Mouse (Mus musculus) olfactory bulb, adult 2 months (tissue): ENCODE measurements around the gene Mest. TPM values are rescaled to one million over a fixed set of nuclear protein-coding genes. Genes with fewer than 3 reads are reported as not detected.

Source experiments
- H3K27ac ChIP-seq: fragments of 200-500 bp; 2 replicates; pipeline ENCODE4 v1.5.1; 2012; ENCODE audit warnings: low read depth, low read length; ENCODE audit not compliant: insufficient read depth
- H3K4me1 ChIP-seq: fragments of 200-500 bp; 2 replicates; pipeline ENCODE4 v1.6.1; 2012; ENCODE audit warnings: low read length; ENCODE audit not compliant: control insufficient read depth, insufficient read depth
- H3K4me3 ChIP-seq: fragments of 200-500 bp; 2 replicates; pipeline ENCODE4 v1.5.1; 2012; ENCODE audit warnings: mild to moderate bottlenecking, low read depth, low read length, moderate library complexity; ENCODE audit not compliant: insufficient read depth
- CTCF ChIP-seq: fragments of 200-500 bp; IDR thresholded peaks from 2 replicates; pipeline ENCODE4 v1.5.1; 2012; ENCODE audit warnings: low read depth, mild to moderate bottlenecking, low read length, moderate library complexity; ENCODE audit not compliant: insufficient read depth
- POLR2A ChIP-seq: fragments of 200-500 bp; IDR thresholded peaks from 2 replicates; pipeline ENCODE4 v1.6.1; 2012; ENCODE audit warnings: mild to moderate bottlenecking, low read depth, low read length, moderate library complexity; ENCODE audit not compliant: insufficient read depth
- WGBS: fragments of 180-500 bp; shearing (Covaris S2); methylation state at CpG from one replicate; pipeline ENCODE4 v1.1.7; 2018; 5-methylcytosine and 5-hydroxymethylcytosine counted together
- polyA plus RNA-seq: library from polyadenylated mRNA; stranded (reverse); fragments of >200 nt; gene quantifications from 2 replicates; pipeline ENCODE4 v1.2.4, GENCODE M21; 2012; ENCODE audit warnings: low replicate concordance; ENCODE audit not compliant: missing spikeins, insufficient read depth, insufficient read length

The Mest gene
- polyA plus RNA-seq, 1 experiment: not detected

- TF ChIP-seq CTCF (no peak), POLR2A (no peak)
- no peak overlapping the region for H3K4me3 ChIP-seq
- no peaks in the 10 kb centered on the region for H3K4me1 ChIP-seq
- no peak overlapping the region for H3K27ac ChIP-seq
- WGBS: 87% methylated on average over 6 of the region's 6 CpGs
Observed at GRCm38 (mm10) chr6:30700182-30700581, 23.2 kb upstream of the Mest start.

- WGBS: 97% methylated on average over 6 of the region's 6 CpGs
- H3K4me1 ChIP-seq: no peaks in the 10 kb centered on the region
- no peak overlapping the region for H3K4me3 ChIP-seq
- no peak overlapping the region for H3K27ac ChIP-seq
- TF ChIP-seq POLR2A: no peak
- TF ChIP-seq CTCF: no peak
Observed at GRCm38 (mm10) chr6:30702881-30703280, 20.5 kb upstream of the Mest start.

- Histone ChIP-seq H3K4me3 (no peak overlapping the region), H3K27ac (no peak overlapping the region), H3K4me1 (no peaks in the 10 kb centered on the region)
- WGBS: 95% methylated on average over 6 of the region's 6 CpGs
- TF ChIP-seq POLR2A (no peak), CTCF (no peak)
Observed at GRCm38 (mm10) chr6:30703476-30703875, 19.9 kb upstream of the Mest start.

GRCm38 (mm10) chr6:30703977-30704602, 19.3 kb upstream of the Mest start:
- 94% methylated on average over 9 of the region's 9 CpGs for WGBS
- no peaks in the 10 kb centered on the region for H3K4me1 ChIP-seq
- TF ChIP-seq POLR2A (no peak), CTCF (no peak)
- no peak overlapping the region for H3K27ac ChIP-seq
- no peak overlapping the region for H3K4me3 ChIP-seq

GRCm38 (mm10) chr6:30709115-30709514, 14.2 kb upstream of the Mest start:
- Histone ChIP-seq H3K4me1 (peaks cover 2% of the 10 kb centered on the region; the same call in 1 of the 2 replicates), H3K4me3 (no peak overlapping the region), H3K27ac (no peak overlapping the region)
- TF ChIP-seq POLR2A (no peak), CTCF (no peak)
- 48% methylated on average over 6 of the region's 6 CpGs for WGBS

GRCm38 (mm10) chr6:30710371-30711364, 12.7 kb upstream of the Mest start:
- H3K4me3 ChIP-seq: no peak overlapping the region
- H3K27ac ChIP-seq: no peak overlapping the region
- TF ChIP-seq POLR2A (no peak), CTCF (no peak)
- 83% methylated on average over 25 of the region's 25 CpGs for WGBS
- H3K4me1 ChIP-seq: peaks cover 2% of the 10 kb centered on the region; the same call in 1 of the 2 replicates

GRCm38 (mm10) chr6:30711365-30711763, 12.0 kb upstream of the Mest start:
- no peak for TF ChIP-seq CTCF
- TF ChIP-seq POLR2A: no peak
- H3K4me3 ChIP-seq: no peak overlapping the region
- peaks cover 2% of the 10 kb centered on the region; the same call in 1 of the 2 replicates for H3K4me1 ChIP-seq
- H3K27ac ChIP-seq: no peak overlapping the region
- 88% methylated on average over 10 of the region's 10 CpGs for WGBS

- no peak overlapping the region for H3K4me3 ChIP-seq
- H3K27ac ChIP-seq: no peak overlapping the region
- TF ChIP-seq CTCF (no peak), POLR2A (no peak)
- WGBS: 90% methylated on average over 7 of the region's 7 CpGs
- H3K4me1 ChIP-seq: peaks cover 2% of the 10 kb centered on the region; the same call in 1 of the 2 replicates
Observed at GRCm38 (mm10) chr6:30712484-30712883, 10.9 kb upstream of the Mest start.

- Histone ChIP-seq H3K27ac (no peak overlapping the region), H3K4me1 (peaks cover 2% of the 10 kb centered on the region; the same call in 1 of the 2 replicates), H3K4me3 (no peak overlapping the region)
- TF ChIP-seq POLR2A (no peak), CTCF (no peak)
- WGBS: 91% methylated on average over 6 of the region's 6 CpGs
Observed at GRCm38 (mm10) chr6:30713455-30713854, 9.9 kb upstream of the Mest start.
